ENCODE assay signal across 9 mouse cellular contexts in genomic region chr3:96284457-96284856, GRCm38 (mm10). TPM values are rescaled to one million over a fixed set of nuclear protein-coding genes. Genes with fewer than 3 reads are reported as not detected.
DNase-seq lines count a peak whose midpoint lies in the region; ATAC-seq and TF ChIP-seq lines count a peak whose summit lies in the region.
"Had no signal": no experiment of that assay in that cellular context is flagged by ENCODE, and none has a peak within 500 bp of the region (broad histone marks: within the 10 kb centered on the region; RNA-seq: fewer than 3 reads in every experiment).

No protein-coding gene starts in this region.

- peaks cover 10% of the 10 kb centered on the region; the same call in 1 of the 2 replicates for H3K27me3 ChIP-seq in intestine, postnatal 0 days (replicated peaks; ENCODE audit: control insufficient read depth, insufficient read depth, low read length)

- no peak overlapping the region for H3K27ac ChIP-seq in intestine, postnatal 0 days (ENCODE audit: low read depth, low read length)
- H3K27ac ChIP-seq: hindbrain, embryonic 15.5 days had no signal

- H3K4me2 ChIP-seq in intestine, postnatal 0 days (replicated peaks; ENCODE audit: low read depth), result no peak overlapping the region
- H3K4me2 ChIP-seq: hindbrain, embryonic 15.5 days had no signal

- ATAC-seq in frontal cortex, adult (ENCODE audit: low TSS enrichment), result 0 out of 2 replicates have a peak, but pooled peaks have one; percentile 52
- no peak for ATAC-seq in intestine, postnatal 0 days
- ATAC-seq in CD4-positive, CD25-positive, alpha-beta regulatory T cell, adult 4 months, result no peak

- H3K9ac ChIP-seq in intestine, postnatal 0 days (ENCODE audit: low read depth, low read length), result no peak overlapping the region
- H3K9ac ChIP-seq: hindbrain, embryonic 15.5 days had no signal

- 16% methylated on average over 4 of the region's 4 CpGs for WGBS in intestine, postnatal 0 days

- no peaks in the 10 kb centered on the region for H3K9me3 ChIP-seq in intestine, postnatal 0 days (ENCODE audit: control insufficient read depth)
- H3K9me3 ChIP-seq: hindbrain, embryonic 15.5 days had no signal

- no peak for DNase-seq in frontal cortex, postnatal 14 days (ENCODE audit: low spot score in 2 of 2)
- peak; percentile 37 for DNase-seq in right cerebral cortex, adult 18-20 months
- DNase-seq in right cerebral cortex, postnatal 36 days (ENCODE audit: low spot score in 2 of 2), result no peak
- peak; percentile 67 for DNase-seq in retina, embryonic 14.5 days (ENCODE audit: low spot score)
- DNase-seq in gastrocnemius, postnatal 10 days, result no peak

- peak; percentile 70 for TF ChIP-seq CTCF in intestine, postnatal 0 days (IDR thresholded peaks at IDR 0.05; ENCODE audit: low read depth)

- no peak overlapping the region for H3K4me3 ChIP-seq in intestine, postnatal 0 days (ENCODE audit: low read depth, low read length)
- H3K4me3 ChIP-seq: hindbrain, embryonic 15.5 days had no signal

- H3K36me3 ChIP-seq in intestine, postnatal 0 days (ENCODE audit: control insufficient read depth, insufficient read depth), result no peaks in the 10 kb centered on the region
- H3K36me3 ChIP-seq: hindbrain, embryonic 15.5 days had no signal

- H3K4me1 ChIP-seq in intestine, postnatal 0 days (replicated peaks; ENCODE audit: control insufficient read depth, insufficient read depth, low read length), result no peaks in the 10 kb centered on the region
- H3K4me1 ChIP-seq: hindbrain, embryonic 15.5 days had no signal

RNA-seq across cellular contexts. Expression of gene Fcgr1, which starts 9.3 kb away (rescaled TPM):
- polyA plus RNA-seq in intestine, postnatal 0 days (2015; fragmentation: Nextera tagmentation; extraction: Ambion mirVana), result 2.7 TPM in 2 replicates
- under 1 TPM in 1 of 2 experiments, not detected in 1; 0.46 TPM for polyA plus RNA-seq in CD4-positive, CD25-positive, alpha-beta regulatory T cell, adult 4 months (2017; shearing (Covaris generic))
- total RNA-seq in gastrocnemius, postnatal 10 days (2021), result 1 to 10 TPM in 1 of 2 experiments, under 1 TPM in 1; 0.56 to 1.2 TPM

RNA-seq across cellular contexts. Expression of gene Hist2h2bb, which starts 14.9 kb away (rescaled TPM):
- 2.3 and 3.9 TPM in 2 replicates for polyA plus RNA-seq in intestine, postnatal 0 days (2015; fragmentation: Nextera tagmentation; extraction: Ambion mirVana)
- polyA plus RNA-seq in CD4-positive, CD25-positive, alpha-beta regulatory T cell, adult 4 months (2017; shearing (Covaris generic)), result 1 to 10 TPM; 6.3 to 8.4 TPM
- 100 to 1,000 TPM; 371 to 420 TPM for total RNA-seq in gastrocnemius, postnatal 10 days (2021)

RNA-seq across cellular contexts. Expression of gene Hist2h3b, which starts 16.0 kb away (rescaled TPM):
- 13.3 and 19.9 TPM in 2 replicates for polyA plus RNA-seq in intestine, postnatal 0 days (2015; fragmentation: Nextera tagmentation; extraction: Ambion mirVana)
- polyA plus RNA-seq in CD4-positive, CD25-positive, alpha-beta regulatory T cell, adult 4 months (2017; shearing (Covaris generic)), result 1 to 10 TPM; 7.4 to 9.9 TPM
- 100 to 1,000 TPM; 371 to 396 TPM for total RNA-seq in gastrocnemius, postnatal 10 days (2021)

RNA-seq across cellular contexts. Expression of gene Hist2h4, which starts 21.3 kb away (rescaled TPM):
- polyA plus RNA-seq in intestine, postnatal 0 days (2015; fragmentation: Nextera tagmentation; extraction: Ambion mirVana), result 2.1 and 4.7 TPM in 2 replicates
- polyA plus RNA-seq in CD4-positive, CD25-positive, alpha-beta regulatory T cell, adult 4 months (2017; shearing (Covaris generic)), result 1 to 10 TPM; 7.0 to 7.1 TPM
- 10 to 100 TPM; 40.0 to 46.5 TPM for total RNA-seq in gastrocnemius, postnatal 10 days (2021)

RNA-seq across cellular contexts. Expression of gene Hist2h3c1, which starts 38.0 kb away (rescaled TPM):
- 0.42 and 1.1 TPM in 2 replicates for polyA plus RNA-seq in intestine, postnatal 0 days (2015; fragmentation: Nextera tagmentation; extraction: Ambion mirVana)
- not detected for polyA plus RNA-seq in CD4-positive, CD25-positive, alpha-beta regulatory T cell, adult 4 months (2017; shearing (Covaris generic))
- total RNA-seq in gastrocnemius, postnatal 10 days (2021), result 1 to 10 TPM in 1 of 2 experiments, under 1 TPM in 1; 0.43 to 1.8 TPM

Comparison
In these comparisons a context has a peak if more than half of its experiments do, and no peak if none do; other contexts are left out.
1. DNase-seq: peak in right cerebral cortex, adult 18-20 months (single experiment) and retina, embryonic 14.5 days (single experiment); none in frontal cortex, postnatal 14 days (0 of 2), right cerebral cortex, postnatal 36 days (0 of 2) and gastrocnemius, postnatal 10 days (single experiment).